Mouse (Mus musculus) erythroid progenitor cell, adult 5-6 weeks (primary cell): ENCODE results near the gene Rcan1. TPM values are rescaled to one million over a fixed set of nuclear protein-coding genes. Genes with fewer than 3 reads are reported as not detected.
"Not testable (repeated sequence)": the region's sequence is repeated elsewhere in the genome, so short reads cannot be mapped to it uniquely, and the experiment has no call there.

Experiments
- ATAC-seq: replicated peaks from 2 replicates; pipeline ENCODE4 v1.8.0; 2016; ENCODE audit warnings: moderate number of reproducible peaks, mild to moderate bottlenecking, moderate TSS enrichment, inconsistent platforms; ENCODE audit not compliant: poor library complexity, low FRiP score, severe bottlenecking
- total RNA-seq, 2 experiments: library from RNA; stranded (forward) in 1 of 2; stranded (reverse) in 1 of 2; fragments of 150-400 nt in 1 of 2; fragments of 186-747, 209-891 nt in 1 of 2; gene quantifications; 2 replicates each; pipeline versions ENCODE4 v1.2.3 to v1.2.4; 2015 to 2017; ENCODE audit warnings: low replicate concordance in 2 of 2

Rcan1 gene
- total RNA-seq, 2 experiments from 2014 or later, result 3.4 to 3.9 TPM

GRCm38 (mm10) chr16:92442150-92442549 lies 28.5 kb downstream of the Rcan1 start:
- no peak for ATAC-seq

GRCm38 (mm10) chr16:92441203-92441602 lies 29.5 kb downstream of the Rcan1 start:
- no peak for ATAC-seq

- no peak for ATAC-seq
Measured at GRCm38 (mm10) chr16:92440229-92440628, 30.4 kb downstream of the Rcan1 start.

GRCm38 (mm10) chr16:92439775-92440174 lies 30.9 kb downstream of the Rcan1 start:
- no peak for ATAC-seq

GRCm38 (mm10) chr16:92435431-92435985 lies 35.2 kb downstream of the Rcan1 start:
- ATAC-seq, result no peak

GRCm38 (mm10) chr16:92433176-92433575 lies 37.5 kb downstream of the Rcan1 start:
- no peak for ATAC-seq

GRCm38 (mm10) chr16:92430731-92431130 lies 39.9 kb downstream of the Rcan1 start:
- no peak for ATAC-seq

GRCm38 (mm10) chr16:92428197-92428950 lies 42.3 kb downstream of the Rcan1 start:
- no peak for ATAC-seq

GRCm38 (mm10) chr16:92426708-92427107 lies 44.0 kb downstream of the Rcan1 start:
- ATAC-seq, result no peak

GRCm38 (mm10) chr16:92425875-92426274 lies 44.8 kb downstream of the Rcan1 start:
- ATAC-seq, result no peak

GRCm38 (mm10) chr16:92423363-92423762 lies 47.3 kb downstream of the Rcan1 start:
- ATAC-seq, result no peak

- ATAC-seq, result no peak
Measured at GRCm38 (mm10) chr16:92422435-92423362, 48.0 kb downstream of the Rcan1 start.

- ATAC-seq, result no peak
Measured at GRCm38 (mm10) chr16:92421147-92421934, 49.3 kb downstream of the Rcan1 start.

GRCm38 (mm10) chr16:92420641-92421040 lies 50.0 kb downstream of the Rcan1 start:
- ATAC-seq, result no peak

- no peak for ATAC-seq
Measured at GRCm38 (mm10) chr16:92419099-92419498, 51.6 kb downstream of the Rcan1 start.

GRCm38 (mm10) chr16:92417267-92417666 lies 53.4 kb downstream of the Rcan1 start:
- ATAC-seq, result no peak

GRCm38 (mm10) chr16:92415702-92416118 lies 55.0 kb downstream of the Rcan1 start:
- no peak for ATAC-seq

- not testable (repeated sequence) for ATAC-seq
Measured at GRCm38 (mm10) chr16:92415038-92415437, 55.6 kb downstream of the Rcan1 start.

GRCm38 (mm10) chr16:92412888-92413287 lies 57.8 kb downstream of the Rcan1 start:
- no peak for ATAC-seq
